Mouse (Mus musculus) embryo, embryonic 9.5 days (tissue): ENCODE measurements around the gene Ypel3.
"Not testable (repeated sequence)": the region's sequence is repeated elsewhere in the genome, so short reads cannot be mapped to it uniquely, and the experiment has no call there.

Experiments used
- DNase-seq: peaks from one replicate; pipeline ENCODE4 v3.0.0-alpha.2; 2017; ENCODE audit errors: extremely low spot score

Gene Ypel3

DNA sequence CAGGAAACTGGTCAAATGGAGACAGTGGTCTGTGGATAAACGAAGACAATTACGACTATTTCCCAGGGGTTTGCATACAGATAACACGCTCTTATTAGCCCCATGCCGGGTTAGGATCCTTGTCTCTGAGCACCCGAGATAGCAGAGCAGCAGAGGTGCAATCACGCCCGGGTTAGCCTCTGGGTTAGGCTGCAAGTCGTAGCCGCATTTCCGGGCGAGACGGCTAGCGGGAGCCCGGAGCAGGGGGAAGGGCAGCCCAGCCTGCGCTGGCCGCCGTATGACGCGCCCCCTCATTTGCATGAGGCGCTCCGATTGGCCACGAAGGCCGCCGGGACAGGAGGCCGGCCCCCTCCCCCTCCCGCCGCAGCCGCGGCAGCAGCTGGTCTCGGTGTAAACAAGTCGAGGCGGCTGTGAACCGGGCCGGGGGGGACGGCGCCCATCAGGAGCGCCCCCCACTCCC, at the start of gene Ypel3:
Gene Ypel3, plus strand, starts transcription at position 358 of the 460 bp plus-strand sequence.
- DNase-seq: peak; percentile 89

DNA sequence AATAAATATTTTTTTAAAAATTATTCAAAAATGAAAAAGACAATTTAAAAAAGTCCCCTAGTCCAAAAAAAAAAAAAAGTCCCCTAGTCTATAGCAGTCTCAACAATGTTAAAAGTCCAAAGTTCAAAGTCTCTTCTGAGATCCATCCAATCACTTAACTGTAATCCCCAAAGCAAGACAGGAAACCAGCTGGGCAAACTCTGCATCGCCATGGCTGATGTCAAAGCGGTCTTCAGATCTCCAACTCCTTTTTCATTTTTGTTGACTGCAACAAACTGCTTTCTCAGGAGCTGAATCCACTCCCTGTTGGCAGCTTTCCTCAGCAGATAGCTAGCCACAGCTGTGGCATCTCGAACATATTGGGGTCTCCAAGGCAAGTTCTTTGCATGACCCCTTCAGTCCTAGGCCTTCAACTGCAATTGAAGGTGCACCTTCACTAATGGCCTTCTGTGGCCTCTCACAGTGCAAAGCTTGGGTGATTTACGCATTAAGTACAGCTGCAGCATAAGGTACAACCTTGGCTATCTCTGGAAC, 46.4 kb upstream of the Ypel3 start:
- not testable (repeated sequence) for DNase-seq

DNA sequence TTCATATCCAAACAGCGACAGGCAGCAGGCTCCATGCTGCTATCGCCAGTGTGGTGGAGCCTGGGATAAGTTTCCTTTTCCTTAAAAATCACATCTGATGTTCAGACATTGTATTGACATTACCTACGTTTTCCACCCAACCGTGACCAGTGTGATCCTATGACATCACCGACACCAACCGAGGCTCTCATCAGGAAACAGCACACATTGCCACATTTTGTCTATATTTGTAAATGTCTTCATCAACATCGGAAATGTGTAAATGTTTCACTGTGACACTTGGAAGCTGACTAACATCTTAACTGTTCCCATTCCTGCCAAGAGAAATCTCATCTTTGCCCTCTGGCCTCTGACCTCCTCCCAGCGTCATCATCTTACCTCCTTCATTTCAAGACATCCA, 40.6 kb upstream of the Ypel3 start:
- no peak for DNase-seq

DNA sequence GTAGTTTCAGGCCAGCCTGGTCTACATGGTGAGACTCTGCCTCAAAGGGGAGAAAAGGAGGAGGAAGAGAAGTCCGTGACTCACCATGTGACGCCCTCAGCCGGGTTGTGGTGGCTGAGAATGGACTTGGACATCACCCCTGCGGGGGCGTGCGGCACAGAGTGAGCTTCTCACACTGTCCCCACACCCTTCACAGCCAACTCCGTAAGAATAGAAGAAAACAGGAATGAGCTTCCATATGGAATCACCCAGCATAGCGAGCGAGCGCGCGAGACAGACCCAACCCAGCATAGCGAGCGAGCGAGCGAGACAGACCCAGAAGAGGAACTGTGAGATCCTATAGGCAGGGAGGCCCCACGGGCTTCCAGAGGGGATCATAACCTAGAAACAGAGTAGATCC, 37.2 kb upstream of the Ypel3 start:
- DNase-seq: no peak

DNA sequence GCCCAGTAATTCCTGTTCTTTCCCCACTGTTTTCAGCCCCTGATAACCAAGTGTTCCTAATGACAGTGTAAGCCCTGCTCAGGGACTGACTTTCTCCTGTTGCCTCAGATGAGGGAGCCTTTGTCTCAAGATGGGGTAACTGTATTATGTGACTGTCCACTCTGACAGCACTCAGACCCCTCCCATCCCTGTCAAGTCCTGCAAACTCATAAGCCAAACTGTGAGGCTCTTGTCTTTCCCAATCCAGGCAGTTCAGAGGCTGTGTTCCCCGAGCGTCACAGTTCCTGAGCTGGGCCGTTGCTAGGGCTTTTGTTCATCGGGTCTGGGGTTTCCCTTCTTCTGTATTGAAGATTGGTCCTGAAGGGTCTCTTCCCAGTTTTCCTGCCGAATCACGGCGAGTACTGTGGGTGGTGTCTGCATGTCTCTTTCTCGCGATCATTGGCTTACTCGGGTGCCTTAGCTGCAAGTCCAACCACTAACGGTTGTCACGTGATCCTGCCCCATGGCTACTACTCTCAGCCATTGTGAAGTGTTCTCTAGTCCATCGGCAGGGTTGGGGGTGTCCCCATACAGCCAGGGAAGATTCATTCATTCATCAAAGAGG, 36.5 kb upstream of the Ypel3 start:
- no peak for DNase-seq

DNA sequence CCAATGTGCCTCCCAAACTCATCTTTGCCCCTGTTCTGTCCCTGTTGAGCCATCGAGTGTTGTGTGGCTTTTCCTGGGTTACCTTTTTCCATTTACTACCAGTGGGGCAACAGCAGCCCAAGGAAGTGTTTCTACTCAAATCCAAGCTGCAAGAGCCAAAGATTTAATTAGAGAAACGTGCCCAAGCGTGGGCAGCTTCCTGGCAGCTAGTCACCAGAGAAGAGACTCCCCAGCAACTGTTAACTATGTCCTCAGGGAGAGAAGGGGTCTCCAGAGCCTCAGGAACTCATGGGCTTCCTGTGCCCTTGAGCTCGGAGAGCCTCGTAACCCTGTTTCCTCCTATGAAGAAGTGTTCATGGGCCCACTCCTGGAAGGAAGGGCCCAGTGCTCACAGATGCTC, 35.8 kb upstream of the Ypel3 start:
- DNase-seq: no peak

DNA sequence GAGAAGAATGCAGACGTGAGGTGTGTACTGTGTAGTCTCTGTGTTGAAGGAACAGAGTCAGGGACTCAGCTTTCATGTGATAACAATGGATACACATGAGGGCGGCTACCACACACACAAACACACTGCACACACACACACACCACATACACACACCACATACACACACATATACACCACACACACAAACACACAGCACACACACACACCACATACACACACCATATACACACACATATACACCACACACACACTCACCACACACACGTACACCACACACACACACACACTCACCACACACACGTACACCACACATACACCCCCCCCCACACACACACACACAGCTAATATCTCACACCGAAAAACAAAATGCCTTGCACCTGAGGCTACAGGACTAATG, 35.3 kb upstream of the Ypel3 start:
- no peak for DNase-seq

DNA sequence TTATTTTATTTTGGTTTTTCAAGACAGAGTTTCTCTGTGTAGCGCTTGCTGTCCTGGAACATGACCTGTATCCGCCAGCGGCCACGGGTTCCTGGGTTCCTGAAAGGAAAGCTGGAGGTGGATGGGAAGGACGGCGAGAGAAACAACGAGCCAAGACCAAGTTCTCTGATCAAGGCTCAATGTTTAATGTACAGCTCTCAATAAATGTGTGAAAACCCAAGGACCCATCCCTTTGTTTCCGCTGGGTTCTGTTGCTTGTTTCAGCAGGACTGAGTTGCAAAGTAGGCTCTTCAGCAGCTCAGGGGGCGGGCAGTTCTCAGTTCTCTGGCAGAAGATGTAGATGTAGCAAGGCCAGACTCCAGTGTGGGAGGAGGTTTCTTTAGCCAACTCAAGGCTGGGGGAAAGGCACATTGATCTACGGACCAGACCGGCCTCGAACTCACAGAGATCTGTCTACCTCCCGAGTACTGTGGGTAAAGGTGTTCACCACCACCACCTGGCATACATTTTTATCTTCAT, 34.7 kb upstream of the Ypel3 start:
- DNase-seq: no peak

DNA sequence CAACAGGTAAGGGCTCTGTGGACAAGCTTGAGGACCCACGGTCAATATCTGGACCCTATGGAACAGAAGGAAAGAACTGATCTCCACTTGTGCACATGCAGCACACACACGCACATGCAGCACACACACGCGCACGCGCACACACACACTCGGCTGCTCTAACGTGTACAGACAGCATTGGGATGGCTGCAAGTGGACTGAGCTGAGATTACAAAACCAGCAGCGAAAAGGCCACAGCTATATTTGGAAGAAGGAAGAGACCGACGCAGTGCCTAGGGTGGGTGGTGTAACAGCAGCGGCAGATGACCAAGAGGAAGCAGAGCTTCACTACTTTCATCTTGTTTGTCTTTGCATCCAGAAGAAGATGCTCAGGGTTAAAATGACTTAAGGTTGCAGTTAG, 30.7 kb upstream of the Ypel3 start:
- DNase-seq: no peak

DNA sequence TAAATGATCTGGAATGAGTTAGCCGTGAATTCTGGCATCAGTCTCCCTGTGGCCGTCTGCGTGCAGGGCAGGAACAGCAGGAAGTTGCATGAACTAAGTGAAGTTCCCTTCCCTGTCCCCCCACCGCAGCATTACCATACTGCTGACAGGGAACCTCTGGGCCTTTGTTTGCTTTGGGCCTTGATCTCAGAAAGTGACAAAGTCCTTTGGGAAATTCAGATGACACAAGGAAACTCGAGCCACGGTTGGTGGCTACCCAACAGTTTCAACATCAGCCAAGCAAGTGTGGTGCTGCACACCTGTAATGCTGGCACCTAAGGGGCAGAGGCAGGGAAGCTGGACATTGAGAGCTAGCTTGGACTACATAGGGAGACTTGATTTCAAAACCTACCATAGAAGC, 30.0 kb upstream of the Ypel3 start:
- DNase-seq: no peak

DNA sequence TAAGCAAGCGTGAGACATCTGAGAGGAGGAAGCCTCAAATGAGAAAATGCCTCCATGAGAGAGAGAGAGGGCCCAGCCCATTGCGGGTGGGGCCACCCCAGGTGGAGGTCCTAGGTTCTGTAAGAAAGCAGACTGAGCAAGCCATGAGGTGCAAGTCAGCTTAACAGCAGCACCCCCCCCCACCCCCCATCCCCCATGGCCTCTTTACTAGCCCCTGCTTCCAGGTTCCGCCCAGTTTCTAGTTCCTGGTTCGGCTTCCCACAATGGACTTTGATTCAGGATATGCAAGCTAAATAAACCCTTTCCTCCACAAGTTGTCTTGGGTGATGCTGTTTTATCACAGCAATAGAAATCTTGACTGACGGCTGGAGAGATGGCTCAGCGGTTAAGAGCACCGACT, 27.9 kb upstream of the Ypel3 start:
- no peak for DNase-seq

DNA sequence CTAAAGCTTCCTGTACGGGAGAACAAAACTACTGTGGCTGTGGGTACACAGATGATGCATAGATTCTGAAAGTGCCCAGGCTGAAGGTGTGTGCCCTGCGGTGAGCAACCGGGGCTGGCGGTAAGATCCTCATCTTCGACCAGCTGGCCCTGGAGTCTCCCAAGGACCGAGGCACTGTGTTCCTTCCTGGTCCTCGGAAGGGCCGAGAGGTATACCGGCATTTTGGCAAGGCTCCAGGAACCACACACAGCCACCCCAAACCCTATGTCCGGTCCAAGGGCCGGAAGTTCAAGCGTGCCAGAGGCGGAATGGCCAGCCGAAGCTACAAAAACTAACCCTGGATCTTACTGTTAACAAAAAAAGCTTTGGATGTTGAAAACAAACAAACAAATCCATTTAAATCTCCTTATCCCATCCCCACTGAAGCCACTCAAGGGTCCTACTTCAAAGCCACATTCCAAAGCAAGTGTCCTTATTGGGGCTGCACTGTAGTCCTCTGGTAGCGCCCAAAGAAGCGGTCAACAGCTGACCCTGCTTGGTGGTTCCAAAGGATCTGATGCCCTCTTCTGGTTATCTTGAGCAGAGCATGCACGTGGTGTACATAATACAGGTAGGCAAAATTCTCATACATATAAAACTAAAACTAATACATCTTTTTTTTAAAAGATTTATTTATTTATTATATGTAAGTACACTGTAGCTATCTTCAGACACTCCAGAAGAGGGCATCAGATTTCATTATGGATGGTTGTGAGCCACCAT, 27.0 kb upstream of the Ypel3 start:
- DNase-seq: no peak

DNA sequence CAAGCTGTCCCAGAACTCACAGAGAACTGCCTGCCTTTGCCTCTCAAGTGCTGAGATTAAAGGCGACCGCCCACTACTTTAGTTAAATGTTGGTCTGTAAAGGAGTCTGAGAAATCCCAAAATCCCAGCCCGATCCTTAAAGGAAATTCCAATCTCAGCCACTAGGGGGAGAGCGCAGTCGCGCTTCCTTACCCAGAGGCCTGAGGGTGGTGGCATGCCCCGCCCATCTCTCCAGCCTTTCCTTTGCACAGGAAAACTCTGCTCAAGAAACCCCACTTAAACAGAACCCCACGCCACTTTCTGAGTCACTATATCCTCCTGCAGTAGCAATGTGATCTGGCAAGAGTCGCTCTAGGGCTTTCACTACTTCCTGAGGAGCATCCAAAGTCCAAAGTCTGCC, 21.9 kb upstream of the Ypel3 start:
- peak; percentile 87 for DNase-seq

DNA sequence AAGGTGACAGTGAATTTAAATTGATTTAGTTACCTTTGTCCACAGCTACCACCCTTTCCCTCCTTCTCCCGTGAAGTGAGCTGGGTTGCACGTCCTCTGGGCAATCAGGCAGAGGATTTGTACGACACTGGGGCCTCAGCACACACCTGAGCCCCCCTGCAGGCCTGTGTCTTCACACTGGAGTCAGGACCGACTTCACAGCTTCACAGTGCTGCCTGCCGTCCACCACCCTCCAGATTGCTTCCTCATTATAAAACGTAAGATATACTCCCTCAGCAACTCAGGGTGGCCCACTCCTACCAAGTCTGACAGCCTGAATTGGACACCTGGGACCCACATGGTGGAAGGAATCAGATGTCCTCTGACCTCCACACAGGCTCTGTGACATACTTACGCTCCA, 18.2 kb upstream of the Ypel3 start:
- no peak for DNase-seq

DNA sequence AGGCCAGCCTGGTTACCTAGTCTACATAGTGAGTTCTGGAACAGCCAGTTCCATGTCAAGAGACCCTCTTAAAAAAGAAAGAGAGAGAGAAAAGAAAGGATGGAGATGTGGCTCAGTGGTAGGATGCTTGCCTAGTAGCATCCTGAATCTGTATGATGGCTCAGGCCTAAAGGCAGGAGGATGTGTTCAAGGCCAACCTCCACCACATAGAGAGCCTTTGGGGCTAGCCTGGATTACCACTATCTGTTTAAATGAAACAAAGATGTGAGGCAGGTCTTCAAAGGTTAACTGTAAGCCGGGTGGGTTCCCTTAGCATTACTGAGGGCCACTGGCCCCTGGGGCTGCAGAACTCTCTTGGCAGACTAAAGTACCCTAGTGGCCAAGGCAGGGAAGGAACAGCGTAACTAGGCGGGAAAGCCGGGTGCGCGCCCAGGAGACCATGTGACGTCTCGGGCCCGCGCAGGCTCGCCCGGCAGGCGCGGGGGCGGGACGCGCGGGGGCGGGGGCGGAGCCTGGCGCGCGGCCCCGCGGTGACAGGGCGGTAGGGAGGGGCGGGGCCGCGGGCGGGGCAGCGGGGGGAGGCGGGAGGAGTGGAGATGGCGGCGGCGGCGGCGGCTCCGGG, 17.6 kb upstream of the Ypel3 start, which contains the start of gene Mapk3:
Gene Mapk3, plus strand, starts transcription at position 552 of the 622 bp plus-strand sequence.
- DNase-seq: peak; percentile 94

DNA sequence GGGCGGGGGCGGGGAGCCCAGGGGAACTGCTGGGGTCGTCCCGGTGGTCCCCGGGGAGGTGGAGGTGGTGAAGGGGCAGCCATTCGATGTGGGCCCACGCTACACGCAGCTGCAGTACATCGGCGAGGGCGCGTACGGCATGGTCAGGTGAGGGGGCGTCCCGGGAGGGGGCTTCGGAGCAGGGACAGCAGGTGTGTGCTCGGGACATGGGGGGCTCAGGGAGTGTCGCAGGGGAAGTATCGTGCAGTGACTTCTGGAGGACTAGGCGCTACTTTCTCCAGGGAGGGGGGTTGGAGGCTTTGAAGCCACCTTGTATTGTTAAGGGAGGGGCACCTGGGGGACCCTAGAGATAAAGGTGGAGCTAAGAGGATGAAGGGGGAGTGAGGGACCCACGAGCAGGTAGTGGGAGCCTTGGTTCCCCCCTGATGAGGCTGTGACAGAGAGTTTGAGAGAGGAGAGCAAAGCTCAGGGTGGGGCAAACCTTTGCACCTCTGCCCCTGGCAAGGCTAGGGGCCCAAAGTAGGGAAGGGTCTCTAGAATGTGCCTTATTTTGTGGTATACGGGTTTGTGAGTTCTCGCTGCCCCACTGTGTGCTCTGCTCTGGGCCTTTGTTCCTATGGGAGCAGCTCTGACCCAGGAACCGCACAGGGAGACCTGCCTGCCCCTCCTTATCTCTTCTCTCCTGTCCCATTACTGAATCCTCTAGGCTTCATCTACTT, 16.9 kb upstream of the Ypel3 start:
- no peak for DNase-seq

DNA sequence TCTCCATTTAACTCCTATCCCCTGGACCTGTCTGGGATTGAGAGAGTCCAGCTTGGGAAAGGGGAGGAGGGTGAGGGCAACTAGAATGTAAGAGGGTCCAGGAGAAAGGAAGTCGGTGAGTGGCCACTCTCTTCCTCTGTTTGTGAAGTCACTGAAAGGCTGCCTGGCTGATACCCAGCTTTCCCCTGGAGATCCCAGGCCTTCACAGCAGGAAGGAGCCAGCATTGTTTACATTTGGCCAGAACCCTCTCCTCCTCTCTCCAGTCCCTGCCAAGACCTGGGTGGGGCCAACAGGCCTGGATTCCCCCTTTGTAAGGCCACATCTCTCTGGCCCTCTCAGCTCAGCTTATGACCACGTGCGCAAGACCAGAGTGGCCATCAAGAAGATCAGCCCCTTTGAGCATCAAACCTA, 16.4 kb upstream of the Ypel3 start:
- peak; percentile 57 for DNase-seq

DNA sequence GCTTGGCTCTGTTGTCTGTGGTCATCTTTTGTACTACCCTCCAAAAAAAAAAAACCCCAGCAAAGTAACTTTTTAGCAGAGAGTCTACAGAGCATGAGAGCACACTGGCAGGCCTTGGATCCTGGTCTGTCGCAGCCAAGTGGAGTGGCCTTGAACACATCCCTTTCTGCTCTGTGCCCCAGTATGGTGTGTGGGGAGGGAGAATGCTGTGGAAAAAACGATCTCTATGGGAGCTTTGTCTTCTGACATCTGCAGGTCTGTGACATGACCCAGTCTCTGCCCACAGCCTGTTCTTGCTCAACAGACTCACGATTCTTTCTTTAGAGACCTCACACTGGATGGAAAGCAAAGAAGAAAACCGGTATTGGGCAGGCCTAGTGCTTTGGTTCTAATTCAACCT, 15.8 kb upstream of the Ypel3 start:
- no peak for DNase-seq

DNA sequence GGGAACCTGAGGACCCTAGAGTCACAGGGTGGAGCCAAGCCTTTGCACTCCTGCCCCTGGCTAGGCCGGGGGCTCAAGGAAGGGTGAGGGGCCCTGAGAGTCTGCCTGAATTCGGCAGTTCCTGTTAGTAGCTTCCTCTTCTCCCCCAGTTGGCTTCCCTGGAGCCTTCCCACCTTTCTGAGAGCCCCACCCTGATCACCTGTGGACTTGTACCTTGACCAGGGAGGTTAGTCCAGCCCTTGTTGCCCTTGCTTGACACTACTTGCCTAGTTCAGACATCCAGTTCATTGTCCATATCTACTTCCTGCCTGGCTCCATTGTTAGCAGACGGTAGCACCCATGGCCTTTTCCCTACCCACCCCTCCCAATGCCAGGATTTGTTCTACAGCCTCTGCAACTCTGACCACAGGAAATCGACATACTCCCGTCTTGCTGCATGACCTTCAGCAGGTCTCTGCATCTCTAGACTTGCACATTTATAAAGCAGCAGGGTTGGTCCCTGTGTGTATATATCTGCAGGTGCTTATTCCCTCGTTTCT, 15.2 kb upstream of the Ypel3 start:
- no peak for DNase-seq

DNA sequence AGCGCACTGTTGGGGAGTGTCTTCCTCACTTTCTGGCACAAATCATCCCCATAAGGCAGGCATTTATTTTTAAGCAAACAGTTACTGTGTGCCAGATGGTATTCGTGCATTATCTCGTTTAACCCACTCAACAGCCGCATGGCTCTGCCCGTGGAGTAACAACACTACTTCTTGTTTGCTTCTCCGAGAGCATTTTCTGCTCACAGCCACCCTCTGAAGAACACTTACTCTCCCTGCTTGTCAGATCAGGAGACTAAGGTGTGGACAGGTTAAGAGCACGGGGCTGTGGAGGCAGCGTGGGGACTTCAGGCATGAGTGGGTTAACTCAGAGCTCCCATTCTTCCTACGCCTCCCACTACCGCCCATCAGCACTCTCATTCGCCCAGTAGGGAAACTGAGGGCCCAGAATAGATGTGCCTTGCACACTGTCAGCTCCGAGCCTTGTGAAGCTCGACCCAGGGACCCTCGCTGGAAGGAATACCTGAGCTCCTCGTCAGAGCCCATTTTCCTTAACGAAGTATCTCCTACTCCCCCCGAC, 14.2 kb upstream of the Ypel3 start:
- no peak for DNase-seq

DNA sequence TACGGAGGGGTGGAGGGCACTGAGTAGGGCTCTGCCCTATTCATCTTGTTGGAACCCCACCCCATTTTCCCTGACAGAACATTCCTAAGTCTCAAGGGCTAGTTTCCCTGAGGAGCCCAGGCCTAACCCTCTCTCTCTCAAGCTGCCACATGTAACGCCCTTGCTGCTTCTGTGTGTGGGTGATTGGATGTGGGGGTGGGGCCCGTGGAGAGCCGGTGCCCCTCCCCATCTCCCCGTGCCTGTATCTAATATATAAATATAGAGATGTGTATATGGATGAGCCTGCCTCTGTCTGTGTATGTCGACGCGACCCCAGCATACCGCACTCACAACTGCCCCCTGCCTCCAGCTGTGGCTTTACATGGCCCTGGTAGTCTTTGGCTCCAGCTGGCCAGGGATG, 11.2 kb upstream of the Ypel3 start:
- no peak for DNase-seq
